Mouse (Mus musculus) left cerebral cortex, postnatal 25 days (tissue): ENCODE data around the gene Prps1l1. TPM values are rescaled to one million over a fixed set of nuclear protein-coding genes. Genes with fewer than 3 reads are reported as not detected.

ENCODE experiments used
- DNase-seq, 2 experiments: peaks; one replicate each; pipeline ENCODE4 v3.0.0; 2022; ENCODE audit warnings: low spot score in 2 of 2, mixed read lengths in 1 of 2
- intact Hi-C: fragments of 180-260 bp; cut with DNase I; formaldehyde crosslinking; loops from one replicate; pipeline ENCODE4 v1.15.1; 2025
- total RNA-seq, 2 experiments: library from RNA; stranded (reverse); gene quantifications; 2 replicates each; pipeline ENCODE4 v1.2.3; 2021

The Prps1l1 gene
- total RNA-seq, 2 experiments from 2014 or later: not detected

GRCm38 (mm10) chr12:35021285-35021684, 36.7 kb downstream of the Prps1l1 start:
- no peak for DNase-seq
- intact Hi-C loops: loop anchor here (5.0 kb wide), 1 partner anchor 161 kb away; no protein-coding TSS in a partner anchor

GRCm38 (mm10) chr12:35022066-35022465, 37.5 kb downstream of the Prps1l1 start:
- no peak for DNase-seq
- intact Hi-C loops: loop anchor here (5.0 kb wide), 1 partner anchor 160 kb away; no protein-coding TSS in a partner anchor

- intact Hi-C loops: no loop called here
- no peak for DNase-seq
Measured at GRCm38 (mm10) chr12:35025916-35026432, 41.4 kb downstream of the Prps1l1 start.

GRCm38 (mm10) chr12:35027533-35027932, 43.0 kb downstream of the Prps1l1 start:
- DNase-seq: no peak
- intact Hi-C loops: no loop called here

Other genes with a start within 250 kb of the Prps1l1 start
- 10 to 100 TPM; 55.4 to 55.6 TPM for gene Hdac9, start 67.7 kb upstream of the Prps1l1 start, total RNA-seq
- 10 to 100 TPM; 60.6 to 61.1 TPM for gene Snx13, start 62.4 kb downstream of the Prps1l1 start, total RNA-seq